Mouse (Mus musculus) kidney, postnatal 14 days (tissue): ENCODE measurements around the gene 2610318N02Rik.

Source experiments
- DNase-seq: peaks from one replicate; pipeline ENCODE4 v3.0.0; 2022; ENCODE audit warnings: mixed read lengths

Gene 2610318N02Rik

DNA sequence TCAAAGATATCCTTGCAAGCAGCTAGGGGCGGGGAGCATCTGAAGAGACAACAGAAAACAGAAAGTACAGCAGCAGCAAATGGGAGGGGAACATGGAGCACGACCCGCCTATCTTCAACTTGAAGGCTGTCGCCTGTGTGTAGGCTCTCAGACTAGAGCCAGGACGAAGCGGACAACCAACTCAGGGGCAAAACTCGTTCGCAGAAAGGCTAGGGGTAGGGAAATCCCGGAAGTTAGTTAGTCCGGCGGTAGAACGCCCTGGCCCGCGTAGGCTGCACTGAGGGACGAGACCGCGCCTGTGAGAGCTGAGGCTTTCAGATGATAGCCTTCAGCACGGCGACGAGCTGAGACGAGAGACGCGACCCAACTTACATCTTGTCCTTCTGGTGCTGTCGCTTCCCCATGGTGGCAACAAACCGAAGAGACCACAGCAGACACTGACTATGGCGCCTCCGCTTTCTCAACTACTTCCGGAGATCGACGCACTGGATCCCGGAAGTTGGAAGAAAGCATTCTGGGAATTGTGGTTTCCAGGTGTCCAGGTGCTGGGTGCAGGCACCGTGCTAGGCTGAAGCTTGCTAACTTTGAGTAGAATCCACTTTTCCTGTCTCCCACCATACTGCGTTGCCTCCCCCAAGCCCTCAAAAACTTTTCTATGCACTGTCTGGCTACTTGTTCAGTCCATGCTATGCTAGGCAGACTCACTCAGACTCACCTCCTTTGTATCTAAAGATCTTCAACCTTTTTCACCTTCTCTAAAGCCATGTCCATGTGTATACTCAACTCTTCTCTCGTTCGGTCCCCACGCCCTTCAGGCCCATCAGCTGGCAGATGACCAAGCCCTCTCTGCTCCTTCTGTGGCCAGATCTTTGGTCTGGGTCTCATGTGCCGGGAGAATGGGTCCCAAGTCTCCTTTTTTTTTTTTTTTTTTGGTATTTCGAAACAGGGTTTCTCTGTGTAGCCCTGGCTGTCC lies 13.9 kb downstream of the 2610318N02Rik start, which contains the start of gene Ppil2:
Ppil2 (minus strand) TSS at position 487 of the 973 bp plus-strand sequence.
- DNase-seq: peak; percentile 81

DNA sequence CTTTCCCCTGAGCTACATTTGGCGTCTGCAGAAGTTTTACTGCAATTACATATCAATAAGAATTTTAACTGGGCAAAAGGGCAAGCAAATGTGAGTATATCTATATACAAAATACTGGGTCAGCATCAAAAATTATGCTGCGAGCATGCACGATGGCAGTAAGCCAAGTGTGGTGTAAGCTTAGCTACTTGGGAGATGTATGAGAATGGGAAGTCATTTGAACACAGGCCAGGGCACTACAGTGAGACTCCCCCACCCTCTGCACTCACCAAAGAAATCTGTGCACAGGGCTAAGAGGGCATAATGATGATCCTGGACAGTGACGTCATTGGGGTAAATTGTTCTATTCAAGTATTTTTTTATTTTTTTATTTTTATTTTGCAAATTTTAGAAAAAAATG lies 20.4 kb downstream of the 2610318N02Rik start:
- no peak for DNase-seq

DNA sequence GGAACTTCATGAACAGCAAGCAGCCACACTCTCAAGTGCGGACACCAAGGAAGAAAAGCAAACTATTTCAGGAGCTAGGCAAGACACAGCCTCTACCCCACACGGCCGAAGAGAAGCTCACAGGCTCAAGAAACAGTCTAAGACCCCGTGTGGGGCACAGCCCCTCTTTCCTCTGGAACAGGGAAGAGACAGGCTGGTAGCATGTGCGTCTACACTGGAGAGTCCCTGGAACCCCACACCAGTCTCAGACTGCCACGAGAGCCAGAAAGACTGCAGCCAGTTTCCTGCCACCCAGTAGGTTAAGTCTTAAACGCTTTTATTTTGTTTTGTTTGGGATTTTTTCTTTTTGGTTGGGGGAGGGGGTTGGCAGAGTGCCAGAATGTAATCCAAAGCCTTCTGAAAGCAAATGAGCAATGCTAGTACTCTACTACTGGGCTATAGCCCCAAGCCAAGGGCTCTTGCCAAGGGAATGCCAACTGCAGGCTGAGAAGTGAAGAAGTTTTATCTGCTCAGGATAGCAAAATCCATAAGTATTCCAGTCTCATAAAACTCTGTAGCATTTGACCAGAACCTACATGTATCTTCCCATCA lies 22.2 kb downstream of the 2610318N02Rik start:
- DNase-seq: peak; percentile 23

DNA sequence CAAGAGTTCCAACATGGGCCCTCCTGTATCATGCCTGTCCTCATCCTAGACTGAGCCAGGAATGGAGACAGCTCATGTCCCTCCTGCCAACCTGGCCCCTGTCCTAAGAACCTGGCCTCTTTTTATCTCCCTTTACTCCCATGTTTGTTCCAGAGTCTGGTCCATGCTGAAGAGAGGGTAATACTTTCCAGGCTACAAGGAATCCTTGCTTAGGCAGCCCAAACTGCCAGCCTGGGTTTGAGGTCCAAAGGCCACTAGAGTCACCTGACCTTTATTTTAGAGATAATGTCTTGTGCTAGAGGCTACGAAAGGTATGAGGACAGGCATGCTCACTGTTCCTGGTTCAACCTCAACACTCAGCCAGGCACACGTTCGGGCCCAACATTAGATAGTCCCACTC lies 28.0 kb downstream of the 2610318N02Rik start:
- DNase-seq: no peak

DNA sequence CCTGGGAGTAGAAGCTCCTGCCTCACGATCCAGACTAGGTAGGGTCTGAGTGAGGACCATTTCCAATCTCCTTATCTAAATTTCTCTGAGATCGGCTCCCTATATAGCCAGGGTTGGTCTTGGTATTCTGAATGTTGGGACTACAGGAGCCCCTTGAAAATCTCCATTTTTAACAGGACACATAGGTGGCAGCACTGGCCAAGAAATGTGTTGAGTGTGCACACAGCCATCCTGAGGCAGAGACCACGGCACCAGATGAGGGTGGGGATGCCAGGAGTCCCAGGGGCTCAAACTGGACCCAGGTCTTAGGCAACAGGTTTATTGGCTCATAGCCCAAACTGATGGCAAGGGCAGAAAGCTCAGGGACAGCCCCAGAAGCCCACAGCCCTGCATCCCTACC lies 36.6 kb downstream of the 2610318N02Rik start:
- DNase-seq: no peak

DNA sequence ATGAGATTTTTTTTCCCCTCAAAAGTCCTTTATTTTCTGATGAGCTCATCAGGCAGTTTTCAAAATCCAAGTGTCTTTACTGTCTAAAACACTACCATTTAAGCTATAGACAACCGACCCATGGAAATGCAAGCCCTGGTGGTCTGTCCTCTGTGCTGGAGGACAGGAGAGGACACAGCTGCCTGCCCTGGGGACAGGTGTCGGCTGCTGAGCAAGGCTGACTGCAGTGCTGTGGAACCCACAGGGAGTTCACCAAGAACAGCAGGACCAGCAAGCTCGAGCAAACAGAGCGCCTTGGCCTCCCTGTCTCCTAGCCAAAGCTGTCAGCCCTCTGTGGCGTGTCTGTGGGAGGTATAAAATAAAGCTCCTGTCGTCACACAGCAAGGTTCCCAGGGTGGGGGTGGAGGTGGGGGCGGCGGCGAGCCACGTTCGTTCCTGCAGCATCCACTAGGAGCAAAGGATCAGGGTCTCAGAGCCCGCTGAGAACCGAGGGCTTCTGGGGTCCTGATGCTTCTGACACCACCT lies 38.2 kb downstream of the 2610318N02Rik start:
- no peak for DNase-seq

DNA sequence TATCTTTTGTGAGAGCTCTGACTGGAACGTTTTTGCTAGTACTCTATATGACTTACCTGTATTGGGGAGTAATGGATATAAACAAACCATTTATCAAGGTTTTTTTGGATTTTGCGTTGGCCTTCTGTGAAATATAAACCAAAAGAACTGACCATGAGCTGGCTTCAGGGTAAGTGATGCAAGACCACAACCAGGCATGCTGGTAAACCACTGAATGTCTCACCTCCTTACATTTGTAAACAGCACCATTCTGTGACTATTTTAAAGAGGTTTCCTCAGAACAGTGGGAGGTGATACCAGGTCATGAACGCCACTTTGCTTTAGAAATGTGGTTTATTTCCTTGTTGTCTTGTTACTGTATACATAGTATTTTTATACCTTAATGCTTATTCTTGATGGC lies 38.7 kb downstream of the 2610318N02Rik start:
- no peak for DNase-seq

DNA sequence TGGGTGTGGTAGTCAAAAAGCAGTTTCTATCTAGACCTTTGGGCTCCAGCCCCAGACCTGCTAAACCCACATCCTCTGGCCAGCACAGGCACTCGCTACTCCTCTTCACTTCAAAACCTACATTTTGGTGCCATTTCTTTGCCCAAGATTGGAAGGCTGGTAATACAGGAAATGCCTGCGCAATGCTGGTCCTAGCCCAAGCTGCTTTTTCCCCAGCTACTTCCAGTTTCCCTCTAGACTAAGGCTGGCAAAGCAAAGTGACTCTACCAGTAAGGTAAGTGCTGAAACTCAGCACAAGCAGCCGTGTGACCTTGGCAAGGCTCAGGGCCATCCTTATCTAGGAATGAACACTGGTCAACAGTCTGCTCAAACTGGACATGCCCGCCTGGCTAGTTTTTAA lies 39.3 kb downstream of the 2610318N02Rik start:
- DNase-seq: no peak

DNA sequence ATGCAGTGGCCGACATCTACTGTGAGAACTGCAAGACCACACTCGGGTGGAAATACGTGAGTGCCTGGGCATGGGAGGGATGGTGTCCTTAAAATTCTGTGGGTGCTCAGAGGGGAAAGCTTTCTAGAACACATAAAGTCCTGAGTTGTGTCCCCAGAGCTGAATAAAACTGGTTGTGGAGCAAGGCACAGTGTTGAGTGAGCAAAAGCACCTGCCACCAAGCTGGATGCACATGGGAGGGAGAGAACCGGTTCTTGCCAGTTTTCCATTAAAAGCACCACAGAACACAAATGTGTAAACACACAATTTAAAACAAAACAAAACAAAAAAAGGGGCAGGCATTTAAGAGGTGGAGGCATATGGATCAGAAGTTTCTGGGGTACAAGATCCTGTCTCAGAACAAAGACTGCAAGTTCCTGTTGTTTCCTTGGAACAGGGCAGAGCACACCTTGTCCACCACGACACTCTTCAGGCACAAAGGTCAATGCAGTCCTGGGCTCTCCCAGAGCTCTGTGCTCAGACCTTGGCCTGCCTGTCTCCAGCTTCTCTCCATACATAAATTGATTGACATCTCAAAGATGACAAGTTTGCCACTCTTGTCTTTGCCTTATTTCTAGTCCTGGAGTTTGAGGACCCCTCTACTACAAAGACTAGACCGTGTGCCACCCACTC lies 42.7 kb downstream of the 2610318N02Rik start:
- no peak for DNase-seq

DNA sequence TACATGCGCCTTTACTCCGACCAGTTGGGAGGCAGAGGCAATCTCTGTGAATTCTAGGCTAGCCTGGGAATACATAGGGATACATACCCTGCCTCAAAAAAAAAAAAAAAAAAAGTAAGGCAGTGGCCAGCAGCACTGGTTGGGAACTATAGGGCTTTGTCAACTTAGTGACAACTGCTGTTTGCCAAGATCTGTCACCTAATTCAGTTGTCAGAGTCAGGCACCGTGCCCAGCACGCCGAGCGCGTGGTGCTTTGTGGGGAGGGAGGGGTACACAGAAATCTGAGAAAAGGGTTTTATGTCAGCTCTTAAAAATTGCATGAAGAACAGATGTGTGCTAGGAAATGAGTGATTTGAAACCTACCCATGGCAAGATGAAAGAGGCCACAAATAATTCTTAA lies 46.9 kb downstream of the 2610318N02Rik start:
- DNase-seq: no peak

DNA sequence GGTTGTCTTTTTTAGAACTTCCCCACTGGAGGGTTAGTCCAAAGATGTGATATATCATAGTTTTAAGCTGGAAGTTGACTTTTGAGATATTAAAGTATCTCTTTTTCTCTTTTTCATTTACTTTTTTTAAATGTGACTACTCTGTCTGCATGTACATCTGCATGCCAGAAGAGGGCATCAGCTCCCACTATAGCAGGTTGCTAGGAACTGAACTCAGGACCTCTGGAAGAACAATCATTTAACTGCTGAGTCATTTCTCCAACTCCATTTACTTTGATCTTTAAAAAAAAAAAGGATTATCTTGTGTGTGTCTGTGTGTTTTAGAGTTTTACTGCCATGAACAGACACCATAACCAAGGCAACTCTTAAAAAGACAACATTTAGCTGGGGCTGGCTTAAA lies 48.1 kb downstream of the 2610318N02Rik start:
- DNase-seq: no peak

DNA sequence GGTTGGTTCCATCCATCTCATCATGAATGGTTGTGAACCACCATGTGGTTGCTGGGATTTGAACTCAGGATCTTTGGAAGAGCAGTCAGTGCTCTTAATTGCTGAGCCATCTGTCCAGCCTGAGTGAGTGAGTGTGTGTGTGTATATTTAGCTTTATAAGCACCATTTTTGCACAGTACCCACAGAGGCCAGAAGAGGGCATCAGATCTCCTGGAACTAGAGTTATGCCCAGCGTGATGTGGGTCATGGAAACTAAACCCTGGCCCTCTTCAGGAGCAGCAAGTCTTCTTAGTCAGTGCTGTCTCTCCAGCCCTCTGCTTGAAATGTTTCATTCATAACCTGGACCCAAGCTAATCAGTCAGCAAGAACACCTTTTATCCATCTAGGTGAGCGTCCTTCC lies 48.7 kb downstream of the 2610318N02Rik start:
- no peak for DNase-seq

DNA sequence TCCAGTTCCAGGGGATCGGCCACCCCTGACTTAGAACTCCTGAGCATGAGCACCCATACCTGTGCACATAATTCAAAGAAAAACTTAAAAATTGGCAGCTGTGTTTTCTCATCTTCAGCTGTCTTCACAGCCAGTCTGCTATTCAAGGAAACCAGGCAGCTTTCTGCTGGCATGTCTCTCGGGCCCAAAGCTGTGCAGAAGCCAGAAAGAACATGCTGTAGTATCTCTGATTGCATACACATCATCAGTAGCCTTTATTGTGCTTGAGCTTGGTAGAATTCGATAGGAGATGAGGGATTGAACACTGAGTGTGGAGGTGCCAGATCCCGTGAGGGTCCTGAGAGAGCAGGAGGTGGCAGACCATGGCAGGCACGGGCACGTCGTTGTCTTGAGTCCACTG lies 52.0 kb downstream of the 2610318N02Rik start:
- no peak for DNase-seq

DNA sequence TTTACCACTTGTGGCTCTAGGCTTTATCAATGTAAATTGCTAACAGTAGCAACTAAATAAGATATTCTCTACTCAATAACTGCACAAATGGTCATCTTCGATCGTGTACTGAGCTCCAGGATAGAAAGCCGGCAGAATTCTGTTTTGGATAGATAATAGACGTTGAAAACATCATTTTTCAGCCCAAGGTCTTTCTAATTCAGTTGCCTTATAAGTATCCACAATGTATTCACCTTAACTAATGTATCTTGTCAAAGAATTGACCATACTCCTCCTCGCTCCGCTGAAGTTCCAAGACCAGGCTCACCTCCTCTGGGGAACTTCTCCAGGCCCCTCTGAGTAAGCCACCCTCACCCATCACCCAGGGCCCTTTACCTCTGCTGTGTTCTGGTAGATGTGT lies 54.3 kb downstream of the 2610318N02Rik start:
- no peak for DNase-seq

DNA sequence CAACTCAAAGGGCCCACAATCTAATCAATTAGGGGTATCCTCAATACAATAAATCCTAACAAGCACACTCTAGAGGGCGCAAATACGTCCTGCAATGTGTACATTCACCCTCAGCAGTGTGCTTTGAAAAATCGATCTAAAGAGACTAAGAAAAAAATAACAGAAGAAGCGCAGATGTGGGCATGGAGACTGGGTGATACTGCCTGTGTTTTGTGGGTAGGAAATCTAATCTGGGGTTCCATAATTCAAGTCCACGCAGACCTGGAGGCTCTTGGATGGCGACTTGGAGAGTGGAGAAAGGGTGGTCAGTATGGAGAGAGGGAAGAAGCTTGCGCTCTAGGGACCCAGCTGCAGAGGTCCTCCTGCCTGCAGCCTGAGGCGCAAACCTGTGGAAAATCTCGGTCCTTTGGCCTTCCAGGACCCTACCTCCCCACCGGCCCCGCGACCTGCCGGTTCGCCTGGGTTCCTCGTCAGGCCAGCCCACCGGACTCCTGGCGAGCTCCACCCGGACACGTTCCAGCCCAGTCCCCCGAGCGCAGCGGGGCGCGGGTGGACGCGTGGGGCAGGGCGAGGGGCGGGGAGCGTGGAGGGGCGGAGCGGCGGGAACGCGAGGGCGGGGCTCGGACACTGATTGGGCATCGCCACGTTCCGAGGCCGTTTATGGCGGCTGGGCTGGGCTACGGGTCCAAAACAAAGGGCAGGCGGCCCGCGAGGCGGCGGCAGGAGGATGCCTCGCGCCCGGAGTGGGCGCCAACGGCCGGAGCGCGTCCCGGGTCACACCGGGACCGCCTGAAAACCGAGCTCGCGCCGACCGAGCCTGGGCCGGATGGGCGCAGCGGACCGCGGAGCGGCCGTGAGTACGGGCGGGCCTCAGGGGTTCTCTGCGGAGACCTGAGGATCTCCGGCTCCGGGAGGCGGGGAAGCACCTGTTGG lies 55.2 kb downstream of the 2610318N02Rik start, which contains the start of gene Ypel1:
Ypel1 (plus strand) TSS at position 186 of the 933 bp plus-strand sequence.
- peak; percentile 93 for DNase-seq

DNA sequence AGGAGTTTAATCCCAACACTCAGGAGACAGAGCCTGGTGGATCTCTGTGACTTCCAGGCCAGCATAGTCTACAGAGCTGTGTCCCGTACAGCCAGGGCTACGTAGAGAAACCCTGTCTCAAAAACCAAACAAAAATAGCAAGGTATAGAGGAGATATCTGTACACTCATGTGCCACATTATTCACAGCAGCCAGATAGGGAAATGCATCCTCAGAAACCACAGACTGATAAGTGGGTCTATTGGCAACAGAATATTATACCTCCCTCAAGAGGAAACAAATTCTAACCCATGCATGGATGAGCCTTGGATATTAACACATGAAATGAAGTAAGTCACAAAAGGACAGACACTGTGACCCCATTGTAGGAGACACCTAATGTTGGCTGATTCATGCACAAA lies 57.4 kb downstream of the 2610318N02Rik start:
- no peak for DNase-seq
